Mouse (Mus musculus) kidney, adult 8-10 months (tissue): Measurements from ENCODE around the gene Abracl.

Experiments
- DNase-seq, 2 experiments: peaks; one replicate each; pipeline ENCODE4 v3.0.0; 2022

Abracl gene

GRCm38 (mm10) chr10:18021576-18022311, 1.3 kb downstream of the Abracl start:
- no peak for DNase-seq

- no peak for DNase-seq
Observed at GRCm38 (mm10) chr10:18020846-18021245, 2.2 kb downstream of the Abracl start.

- no peak for DNase-seq
Observed at GRCm38 (mm10) chr10:18020443-18020842, 2.6 kb downstream of the Abracl start.

- DNase-seq, result no peak
Observed at GRCm38 (mm10) chr10:18011761-18012160, 11.3 kb downstream of the Abracl start.

- DNase-seq, result no peak
Observed at GRCm38 (mm10) chr10:18009744-18010143, 13.3 kb downstream of the Abracl start.

GRCm38 (mm10) chr10:18008118-18008517, 15.0 kb downstream of the Abracl start:
- no peak for DNase-seq

- no peak for DNase-seq
Observed at GRCm38 (mm10) chr10:18007243-18007642, 15.8 kb downstream of the Abracl start.

GRCm38 (mm10) chr10:18006756-18007155, 16.3 kb downstream of the Abracl start:
- DNase-seq, result no peak

GRCm38 (mm10) chr10:18005136-18005955, 17.7 kb downstream of the Abracl start:
- DNase-seq, result peak; percentile 41 to 45

GRCm38 (mm10) chr10:18003966-18004637, 19.0 kb downstream of the Abracl start:
- DNase-seq, result peak; percentile 55 to 70

GRCm38 (mm10) chr10:17990576-17990975, 32.5 kb downstream of the Abracl start:
- no peak for DNase-seq

GRCm38 (mm10) chr10:17989136-17989535, 34.0 kb downstream of the Abracl start:
- no peak for DNase-seq

GRCm38 (mm10) chr10:17987823-17988423, 35.2 kb downstream of the Abracl start:
- DNase-seq, result no peak

- DNase-seq, result peak in 1 of 2 experiments; percentile 43
Observed at GRCm38 (mm10) chr10:17983313-17983712, 39.8 kb downstream of the Abracl start.

GRCm38 (mm10) chr10:17966090-17966489, 57.0 kb downstream of the Abracl start:
- DNase-seq, result no peak
